Mouse (Mus musculus) kidney, adult 18-20 months (tissue): ENCODE data around the gene Meis2.

Experiments
- DNase-seq: peaks from one replicate; pipeline ENCODE4 v3.0.0; 2021

Meis2 gene

GRCm38 (mm10) chr2:116067711-116068110 is 2.1 kb upstream of the Meis2 start:
- DNase-seq = no peak

- peak; percentile 88 for DNase-seq
Measured at GRCm38 (mm10) chr2:116067065-116067497, 1.4 kb upstream of the Meis2 start.

- DNase-seq = no peak
Measured at GRCm38 (mm10) chr2:116066057-116066941, 660 bp upstream of the Meis2 start.

GRCm38 (mm10) chr2:116065057-116065456 is 582 bp downstream of the Meis2 start:
- DNase-seq = no peak

- peak; percentile 45 for DNase-seq
Measured at GRCm38 (mm10) chr2:116064521-116064920, 1.1 kb downstream of the Meis2 start.

GRCm38 (mm10) chr2:116063819-116064293 is 1.8 kb downstream of the Meis2 start:
- DNase-seq = no peak

- DNase-seq = no peak
Measured at GRCm38 (mm10) chr2:116062761-116063441, 2.7 kb downstream of the Meis2 start.

GRCm38 (mm10) chr2:116062251-116062651 is 3.4 kb downstream of the Meis2 start:
- DNase-seq = no peak

GRCm38 (mm10) chr2:116061401-116062021 is 4.1 kb downstream of the Meis2 start:
- no peak for DNase-seq

GRCm38 (mm10) chr2:116060701-116061400 is 4.8 kb downstream of the Meis2 start:
- no peak for DNase-seq

GRCm38 (mm10) chr2:116060210-116060609 is 5.4 kb downstream of the Meis2 start:
- no peak for DNase-seq

GRCm38 (mm10) chr2:116059661-116060060 is 6.0 kb downstream of the Meis2 start:
- DNase-seq = no peak

GRCm38 (mm10) chr2:116059066-116059465 is 6.6 kb downstream of the Meis2 start:
- no peak for DNase-seq

GRCm38 (mm10) chr2:116058511-116058910 is 7.1 kb downstream of the Meis2 start:
- DNase-seq = no peak

GRCm38 (mm10) chr2:116056826-116057225 is 8.8 kb downstream of the Meis2 start:
- no peak for DNase-seq

GRCm38 (mm10) chr2:116055686-116056620 is 9.7 kb downstream of the Meis2 start:
- DNase-seq = no peak

- DNase-seq = no peak
Measured at GRCm38 (mm10) chr2:116053931-116054330, 11.7 kb downstream of the Meis2 start.

- no peak for DNase-seq
Measured at GRCm38 (mm10) chr2:116052688-116053421, 12.8 kb downstream of the Meis2 start.

- DNase-seq = no peak
Measured at GRCm38 (mm10) chr2:116051906-116052614, 13.6 kb downstream of the Meis2 start.

GRCm38 (mm10) chr2:116049710-116050109 is 15.9 kb downstream of the Meis2 start:
- DNase-seq = no peak
